15 mouse cellular contexts compared by ENCODE assay signal in genomic region chr3:76593148-76593547, GRCm38 (mm10).
A peak's percentile ranks its signal among the peaks of the same experiment; 100 is the strongest.
DNase-seq lines count a peak whose midpoint lies in the region; ATAC-seq and TF ChIP-seq lines count a peak whose summit lies in the region.
"Had no signal": no experiment of that assay in that cellular context is flagged by ENCODE, and none has a peak within 500 bp of the region (broad histone marks: within the 10 kb centered on the region; RNA-seq: fewer than 3 reads in every experiment).

No protein-coding gene starts in this region.

- no peak overlapping the region for H3K4me3 ChIP-seq in forebrain, embryonic 13.5 days
- no peak overlapping the region for H3K4me3 ChIP-seq in forebrain, embryonic 11.5 days (ENCODE audit: low read depth, low read length)
- H3K4me3 ChIP-seq in midbrain, postnatal 0 days (ENCODE audit: low read depth, low read length): no peak overlapping the region
- no peak overlapping the region for H3K4me3 ChIP-seq in midbrain, embryonic 16.5 days (ENCODE audit: low read depth, low read length)
- no peak overlapping the region for H3K4me3 ChIP-seq in forebrain, embryonic 15.5 days
- no peak overlapping the region for H3K4me3 ChIP-seq in thymus, adult 2 months (ENCODE audit: control insufficient read depth, insufficient read depth, low read length)
- H3K4me3 ChIP-seq: limb, embryonic 12.5 days; megakaryocyte, embryonic 14.5 days had no signal

- H3K27me3 ChIP-seq in forebrain, embryonic 13.5 days: no peaks in the 10 kb centered on the region
- H3K27me3 ChIP-seq in forebrain, embryonic 11.5 days (ENCODE audit: control insufficient read depth, insufficient read depth, low read length): no peaks in the 10 kb centered on the region
- no peaks in the 10 kb centered on the region for H3K27me3 ChIP-seq in midbrain, postnatal 0 days (ENCODE audit: insufficient read depth, low read length)
- H3K27me3 ChIP-seq in midbrain, embryonic 16.5 days (ENCODE audit: control insufficient read depth, insufficient read depth, low read depth, low read length): no peaks in the 10 kb centered on the region
- H3K27me3 ChIP-seq in forebrain, embryonic 15.5 days: no peaks in the 10 kb centered on the region
- no peaks in the 10 kb centered on the region for H3K27me3 ChIP-seq in thymus, adult 2 months (ENCODE audit: control insufficient read depth, insufficient read depth, low read length)
- H3K27me3 ChIP-seq: limb, embryonic 12.5 days; megakaryocyte, embryonic 14.5 days had no signal

- ATAC-seq in forebrain, embryonic 13.5 days: peak; percentile 82
- no peak for ATAC-seq in forebrain, embryonic 11.5 days (replicated peaks; ENCODE audit: low FRiP score)
- no peak for ATAC-seq in midbrain, postnatal 0 days (ENCODE audit: low FRiP score)
- no peak for ATAC-seq in midbrain, embryonic 16.5 days
- ATAC-seq in forebrain, embryonic 15.5 days (replicated peaks): peak; percentile 70
- ATAC-seq: lung, postnatal 0 days had no signal

- H3K4me1 ChIP-seq in forebrain, embryonic 13.5 days: peaks cover 7% of the 10 kb centered on the region
- H3K4me1 ChIP-seq in forebrain, embryonic 11.5 days (replicated peaks; ENCODE audit: control insufficient read depth, insufficient read depth, low read length): no peaks in the 10 kb centered on the region
- no peaks in the 10 kb centered on the region for H3K4me1 ChIP-seq in midbrain, postnatal 0 days (ENCODE audit: insufficient read depth, low read length)
- H3K4me1 ChIP-seq in midbrain, embryonic 16.5 days (ENCODE audit: control insufficient read depth, insufficient read depth, low read length): no peaks in the 10 kb centered on the region
- 0 out of 2 replicates have a peak, but pooled peaks cover 6% of the 10 kb centered on the region for H3K4me1 ChIP-seq in forebrain, embryonic 15.5 days
- H3K4me1 ChIP-seq in thymus, adult 2 months (replicated peaks; ENCODE audit: control insufficient read depth, insufficient read depth, low read length): no peaks in the 10 kb centered on the region
- H3K4me1 ChIP-seq: limb, embryonic 12.5 days; megakaryocyte, embryonic 14.5 days had no signal

- TF ChIP-seq CTCF in midbrain, postnatal 0 days (IDR thresholded peaks at IDR 0.05): no peak
- TF ChIP-seq CTCF in thymus, adult 2 months (IDR thresholded peaks at IDR 0.05; ENCODE audit: borderline replicate concordance, control insufficient read depth, extremely low read depth, insufficient read depth, low read length, poor library complexity): no peak

- TF ChIP-seq POLR2A in thymus, adult 2 months (IDR thresholded peaks at IDR 0.05; ENCODE audit: control insufficient read depth, extremely low read depth, insufficient read depth, low read length, poor library complexity): no peak

- H3K27ac ChIP-seq in forebrain, embryonic 13.5 days: no peak overlapping the region
- no peak overlapping the region for H3K27ac ChIP-seq in forebrain, embryonic 11.5 days (ENCODE audit: low read depth, low read length)
- H3K27ac ChIP-seq in midbrain, postnatal 0 days (ENCODE audit: low read depth, low read length): no peak overlapping the region
- H3K27ac ChIP-seq in midbrain, embryonic 16.5 days (ENCODE audit: low read length): no peak overlapping the region
- no peak overlapping the region for H3K27ac ChIP-seq in forebrain, embryonic 15.5 days (replicated peaks)
- H3K27ac ChIP-seq in thymus, adult 2 months (ENCODE audit: control insufficient read depth, insufficient read depth, low read length): no peak overlapping the region
- H3K27ac ChIP-seq: limb, embryonic 12.5 days; liver, embryonic 14.5 days had no signal

- H3K36me3 ChIP-seq in forebrain, embryonic 13.5 days (ENCODE audit: poor library complexity, severe bottlenecking): no peaks in the 10 kb centered on the region
- H3K36me3 ChIP-seq in forebrain, embryonic 11.5 days (ENCODE audit: control insufficient read depth, insufficient read depth, low read length): no peaks in the 10 kb centered on the region
- no peaks in the 10 kb centered on the region for H3K36me3 ChIP-seq in midbrain, postnatal 0 days (ENCODE audit: insufficient read depth, low read length)
- no peaks in the 10 kb centered on the region for H3K36me3 ChIP-seq in midbrain, embryonic 16.5 days (ENCODE audit: control insufficient read depth, insufficient read depth, low read length)
- H3K36me3 ChIP-seq in forebrain, embryonic 15.5 days: no peaks in the 10 kb centered on the region
- H3K36me3 ChIP-seq in thymus, adult 2 months (ENCODE audit: control insufficient read depth, insufficient read depth, low read length): no peaks in the 10 kb centered on the region
- H3K36me3 ChIP-seq: limb, embryonic 12.5 days had no signal

- no peak overlapping the region for H3K9ac ChIP-seq in forebrain, embryonic 13.5 days
- no peak overlapping the region for H3K9ac ChIP-seq in forebrain, embryonic 11.5 days (ENCODE audit: low read length)
- H3K9ac ChIP-seq in midbrain, postnatal 0 days (replicated peaks; ENCODE audit: low read length, poor library complexity, severe bottlenecking): no peak overlapping the region
- no peak overlapping the region for H3K9ac ChIP-seq in midbrain, embryonic 16.5 days (ENCODE audit: low read depth, low read length)
- H3K9ac ChIP-seq in forebrain, embryonic 15.5 days (replicated peaks): no peak overlapping the region
- H3K9ac ChIP-seq: limb, embryonic 12.5 days; liver, embryonic 14.5 days had no signal

- DNase-seq in forebrain, embryonic 11.5 days (ENCODE audit: low spot score): no peak
- peak; percentile 49 for DNase-seq in midbrain, postnatal 0 days (ENCODE audit: low spot score)
- no peak for DNase-seq in thymus, adult 2 months
- no peak for DNase-seq in thymus, postnatal 36 days
- DNase-seq: embryo, embryonic 11 days; gastrocnemius, postnatal 25 days; kidney, adult 9 months; kidney, postnatal 4 days had no signal

- 46% methylated on average over 4 of the region's 4 CpGs for WGBS in forebrain, embryonic 13.5 days
- 87% methylated on average over 4 of the region's 4 CpGs for WGBS in forebrain, embryonic 11.5 days
- 69% methylated on average over 4 of the region's 4 CpGs for WGBS in midbrain, postnatal 0 days
- 77% methylated on average over 4 of the region's 4 CpGs for WGBS in midbrain, embryonic 16.5 days
- 32% methylated on average over 4 of the region's 4 CpGs for WGBS in forebrain, embryonic 15.5 days
- 75% methylated on average over 4 of the region's 4 CpGs for WGBS in thymus, adult 2 months

- H3K9me3 ChIP-seq in forebrain, embryonic 13.5 days (replicated peaks): no peaks in the 10 kb centered on the region
- H3K9me3 ChIP-seq in forebrain, embryonic 11.5 days (ENCODE audit: control insufficient read depth, low read length): no peaks in the 10 kb centered on the region
- no peaks in the 10 kb centered on the region for H3K9me3 ChIP-seq in midbrain, postnatal 0 days (ENCODE audit: low read length)
- no peaks in the 10 kb centered on the region for H3K9me3 ChIP-seq in midbrain, embryonic 16.5 days (replicated peaks; ENCODE audit: control insufficient read depth, low read length, poor library complexity, severe bottlenecking)
- H3K9me3 ChIP-seq in forebrain, embryonic 15.5 days: no peaks in the 10 kb centered on the region
- H3K9me3 ChIP-seq: limb, embryonic 12.5 days; megakaryocyte, embryonic 14.5 days had no signal

- no peak overlapping the region for H3K4me2 ChIP-seq in forebrain, embryonic 13.5 days
- no peak overlapping the region for H3K4me2 ChIP-seq in forebrain, embryonic 11.5 days (ENCODE audit: low read depth, low read length, severe bottlenecking)
- H3K4me2 ChIP-seq in midbrain, postnatal 0 days (ENCODE audit: low read depth, low read length, poor library complexity, severe bottlenecking): no peak overlapping the region
- no peak overlapping the region for H3K4me2 ChIP-seq in midbrain, embryonic 16.5 days (ENCODE audit: low read length)
- no peak overlapping the region for H3K4me2 ChIP-seq in forebrain, embryonic 15.5 days (replicated peaks)
- H3K4me2 ChIP-seq: limb, embryonic 12.5 days had no signal

Comparison
In these comparisons a context has a peak if more than half of its experiments do, and no peak if none do; other contexts are left out.
1. ATAC-seq: peak in forebrain, embryonic 13.5 days (single experiment) and forebrain, embryonic 15.5 days (single experiment); none in forebrain, embryonic 11.5 days (single experiment), midbrain, postnatal 0 days (single experiment) and midbrain, embryonic 16.5 days (single experiment).